Mouse (Mus musculus): ENCODE results near the gene Fras1. TPM values are rescaled to one million over a fixed set of nuclear protein-coding genes. Genes with fewer than 3 reads are reported as not detected.

Gene Fras1
- polyA plus RNA-seq, 1 experiment from 2014 or later = 8.6 TPM

GRCm38 (mm10) chr5:96792422-96792821 lies 418.7 kb downstream of the Fras1 start:
- no peak overlapping the region for H3K4me2 ChIP-seq (ENCODE audit: low read depth, low read length)
- no peaks in the 10 kb centered on the region for H3K9me3 ChIP-seq (ENCODE audit: control insufficient read depth, low read length)
- 74% methylated on average over 9 of the region's 9 CpGs for WGBS
- no peak overlapping the region for H3K4me3 ChIP-seq (ENCODE audit: low read depth, low read length)
- ATAC-seq (ENCODE audit: low read depth) = no peak
- H3K36me3 ChIP-seq (ENCODE audit: control insufficient read depth, insufficient read depth, low read length) = no peaks in the 10 kb centered on the region
- no peaks in the 10 kb centered on the region for H3K27me3 ChIP-seq (ENCODE audit: control insufficient read depth, insufficient read depth, low read length)
- no peaks in the 10 kb centered on the region for H3K4me1 ChIP-seq (ENCODE audit: control insufficient read depth, insufficient read depth, low read length)
- H3K27ac ChIP-seq (ENCODE audit: low read depth, low read length) = no peak overlapping the region
- H3K9ac ChIP-seq (replicated peaks; ENCODE audit: low read depth, low read length) = no peak overlapping the region

- Histone ChIP-seq H3K4me3 (ENCODE audit: low read depth, low read length) (peak within 1 kb of the TSS; percentile 27), H3K27me3 (ENCODE audit: control insufficient read depth, insufficient read depth, low read length) (no peaks in the 10 kb centered on the region), H3K9ac (replicated peaks; ENCODE audit: low read depth, low read length) (peak within 1 kb of the TSS; percentile 22; the same call in 1 of the 2 replicates), H3K27ac (ENCODE audit: low read depth, low read length) (no peak within 1 kb of the TSS), H3K9me3 (ENCODE audit: control insufficient read depth, low read length) (no peaks in the 10 kb centered on the region), H3K36me3 (ENCODE audit: control insufficient read depth, insufficient read depth, low read length) (no peaks in the 10 kb centered on the region), H3K4me2 (ENCODE audit: low read depth, low read length) (peak within 1 kb of the TSS; percentile 57), H3K4me1 (ENCODE audit: control insufficient read depth, insufficient read depth, low read length) (no peaks in the 10 kb centered on the region)
- 13% methylated on average over 26 of the region's 26 CpGs for WGBS
- peak; percentile 76 for ATAC-seq (ENCODE audit: low read depth)
These were observed 419.4 kb downstream of the Fras1 start, which contains the start of gene Anxa3 for GRCm38 (mm10) chr5:96792936-96793718. TSS of gene Anxa3 (plus strand) at chr5:96793339.

GRCm38 (mm10) chr5:96793953-96794635 lies 420.3 kb downstream of the Fras1 start:
- Histone ChIP-seq H3K4me2 (ENCODE audit: low read depth, low read length) (no peak overlapping the region; the same call in 1 of the 2 replicates), H3K36me3 (ENCODE audit: control insufficient read depth, insufficient read depth, low read length) (no peaks in the 10 kb centered on the region), H3K27ac (ENCODE audit: low read depth, low read length) (no peak overlapping the region), H3K9me3 (ENCODE audit: control insufficient read depth, low read length) (no peaks in the 10 kb centered on the region), H3K4me1 (ENCODE audit: control insufficient read depth, insufficient read depth, low read length) (no peaks in the 10 kb centered on the region), H3K27me3 (ENCODE audit: control insufficient read depth, insufficient read depth, low read length) (no peaks in the 10 kb centered on the region), H3K4me3 (ENCODE audit: low read depth, low read length) (no peak overlapping the region), H3K9ac (replicated peaks; ENCODE audit: low read depth, low read length) (no peak overlapping the region)
- ATAC-seq (ENCODE audit: low read depth) = no peak
- WGBS = 65% methylated on average over 10 of the region's 10 CpGs

GRCm38 (mm10) chr5:96795752-96796151 lies 422.0 kb downstream of the Fras1 start:
- Histone ChIP-seq H3K9ac (replicated peaks; ENCODE audit: low read depth, low read length) (no peak overlapping the region), H3K36me3 (ENCODE audit: control insufficient read depth, insufficient read depth, low read length) (no peaks in the 10 kb centered on the region), H3K4me2 (ENCODE audit: low read depth, low read length) (no peak overlapping the region), H3K4me1 (ENCODE audit: control insufficient read depth, insufficient read depth, low read length) (no peaks in the 10 kb centered on the region), H3K27me3 (ENCODE audit: control insufficient read depth, insufficient read depth, low read length) (no peaks in the 10 kb centered on the region), H3K27ac (ENCODE audit: low read depth, low read length) (no peak overlapping the region), H3K4me3 (ENCODE audit: low read depth, low read length) (no peak overlapping the region), H3K9me3 (ENCODE audit: control insufficient read depth, low read length) (no peaks in the 10 kb centered on the region)
- no peak for ATAC-seq (ENCODE audit: low read depth)
- WGBS = 96% methylated on average over 1 of the region's 1 CpGs

- Histone ChIP-seq H3K9ac (replicated peaks; ENCODE audit: low read depth, low read length) (no peak overlapping the region), H3K27me3 (ENCODE audit: control insufficient read depth, insufficient read depth, low read length) (no peaks in the 10 kb centered on the region), H3K9me3 (ENCODE audit: control insufficient read depth, low read length) (no peaks in the 10 kb centered on the region), H3K4me3 (ENCODE audit: low read depth, low read length) (no peak overlapping the region), H3K4me1 (ENCODE audit: control insufficient read depth, insufficient read depth, low read length) (no peaks in the 10 kb centered on the region), H3K27ac (ENCODE audit: low read depth, low read length) (no peak overlapping the region), H3K36me3 (ENCODE audit: control insufficient read depth, insufficient read depth, low read length) (no peaks in the 10 kb centered on the region), H3K4me2 (ENCODE audit: low read depth, low read length) (no peak overlapping the region)
- ATAC-seq (ENCODE audit: low read depth) = no peak
- WGBS = 96% methylated on average over 6 of the region's 6 CpGs
These were observed 423.7 kb downstream of the Fras1 start for GRCm38 (mm10) chr5:96797465-96797864.

GRCm38 (mm10) chr5:96799165-96799564 lies 425.4 kb downstream of the Fras1 start:
- Histone ChIP-seq H3K4me3 (ENCODE audit: low read depth, low read length) (no peak overlapping the region), H3K27me3 (ENCODE audit: control insufficient read depth, insufficient read depth, low read length) (no peaks in the 10 kb centered on the region), H3K4me2 (ENCODE audit: low read depth, low read length) (no peak overlapping the region), H3K36me3 (ENCODE audit: control insufficient read depth, insufficient read depth, low read length) (no peaks in the 10 kb centered on the region), H3K9me3 (ENCODE audit: control insufficient read depth, low read length) (no peaks in the 10 kb centered on the region), H3K4me1 (ENCODE audit: control insufficient read depth, insufficient read depth, low read length) (no peaks in the 10 kb centered on the region), H3K27ac (ENCODE audit: low read depth, low read length) (no peak overlapping the region), H3K9ac (replicated peaks; ENCODE audit: low read depth, low read length) (no peak overlapping the region)
- WGBS = 92% methylated on average over 9 of the region's 9 CpGs
- ATAC-seq (ENCODE audit: low read depth) = no peak

- no peak for ATAC-seq (ENCODE audit: low read depth)
- no peak overlapping the region for H3K4me2 ChIP-seq (ENCODE audit: low read depth, low read length)
- H3K36me3 ChIP-seq (ENCODE audit: control insufficient read depth, insufficient read depth, low read length) = no peaks in the 10 kb centered on the region
- no peak overlapping the region for H3K27ac ChIP-seq (ENCODE audit: low read depth, low read length)
- H3K27me3 ChIP-seq (ENCODE audit: control insufficient read depth, insufficient read depth, low read length) = no peaks in the 10 kb centered on the region
- H3K4me3 ChIP-seq (ENCODE audit: low read depth, low read length) = no peak overlapping the region
- H3K4me1 ChIP-seq (ENCODE audit: control insufficient read depth, insufficient read depth, low read length) = no peaks in the 10 kb centered on the region
- no peaks in the 10 kb centered on the region for H3K9me3 ChIP-seq (ENCODE audit: control insufficient read depth, low read length)
- no peak overlapping the region for H3K9ac ChIP-seq (replicated peaks; ENCODE audit: low read depth, low read length)
- 91% methylated on average over 9 of the region's 9 CpGs for WGBS
These were observed 426.2 kb downstream of the Fras1 start for GRCm38 (mm10) chr5:96799969-96800368.

GRCm38 (mm10) chr5:96802185-96802584 lies 428.4 kb downstream of the Fras1 start:
- no peak; the same call in 1 of the 2 replicates for ATAC-seq (ENCODE audit: low read depth)
- 29% methylated on average over 7 of the region's 7 CpGs for WGBS
- no peaks in the 10 kb centered on the region for H3K36me3 ChIP-seq (ENCODE audit: control insufficient read depth, insufficient read depth, low read length)

GRCm38 (mm10) chr5:96803091-96803490 lies 429.3 kb downstream of the Fras1 start:
- H3K9ac ChIP-seq (replicated peaks; ENCODE audit: low read depth, low read length) = no peak overlapping the region
- 62% methylated on average over 3 of the region's 3 CpGs for WGBS
- ATAC-seq (ENCODE audit: low read depth) = no peak
- no peaks in the 10 kb centered on the region for H3K36me3 ChIP-seq (ENCODE audit: control insufficient read depth, insufficient read depth, low read length)
- no peaks in the 10 kb centered on the region for H3K27me3 ChIP-seq (ENCODE audit: control insufficient read depth, insufficient read depth, low read length)
- H3K4me3 ChIP-seq (ENCODE audit: low read depth, low read length) = no peak overlapping the region
- H3K27ac ChIP-seq (ENCODE audit: low read depth, low read length) = no peak overlapping the region
- H3K9me3 ChIP-seq (ENCODE audit: control insufficient read depth, low read length) = no peaks in the 10 kb centered on the region
- H3K4me1 ChIP-seq (ENCODE audit: control insufficient read depth, insufficient read depth, low read length) = no peaks in the 10 kb centered on the region
- no peak overlapping the region for H3K4me2 ChIP-seq (ENCODE audit: low read depth, low read length)

More at GRCm38 (mm10) chr5:96802185-96802584, 428.4 kb downstream of the Fras1 start:
- H3K4me1 ChIP-seq (ENCODE audit: control insufficient read depth, insufficient read depth, low read length) = no peaks in the 10 kb centered on the region
- H3K9ac ChIP-seq (replicated peaks; ENCODE audit: low read depth, low read length) = no peak overlapping the region
- H3K27me3 ChIP-seq (ENCODE audit: control insufficient read depth, insufficient read depth, low read length) = no peaks in the 10 kb centered on the region
- no peak overlapping the region for H3K4me3 ChIP-seq (ENCODE audit: low read depth, low read length)
- no peaks in the 10 kb centered on the region for H3K9me3 ChIP-seq (ENCODE audit: control insufficient read depth, low read length)
- no peak overlapping the region for H3K4me2 ChIP-seq (ENCODE audit: low read depth, low read length)
- no peak overlapping the region for H3K27ac ChIP-seq (ENCODE audit: low read depth, low read length)
